Mouse (Mus musculus): Measurements from ENCODE around the gene Adora2b. TPM values are rescaled to one million over a fixed set of nuclear protein-coding genes. Genes with fewer than 3 reads are reported as not detected.

Adora2b gene
- 42.5 and 43.9 TPM in 2 replicates for polyA plus RNA-seq (2012; rRNA removed)

GRCm38 (mm10) chr11:62248401-62249244 lies at the start of gene Adora2b:
Gene Adora2b (plus strand): TSS chr11:62248984.
- peak; percentile 79 for DNase-seq (ENCODE audit: low spot score)

DNA sequence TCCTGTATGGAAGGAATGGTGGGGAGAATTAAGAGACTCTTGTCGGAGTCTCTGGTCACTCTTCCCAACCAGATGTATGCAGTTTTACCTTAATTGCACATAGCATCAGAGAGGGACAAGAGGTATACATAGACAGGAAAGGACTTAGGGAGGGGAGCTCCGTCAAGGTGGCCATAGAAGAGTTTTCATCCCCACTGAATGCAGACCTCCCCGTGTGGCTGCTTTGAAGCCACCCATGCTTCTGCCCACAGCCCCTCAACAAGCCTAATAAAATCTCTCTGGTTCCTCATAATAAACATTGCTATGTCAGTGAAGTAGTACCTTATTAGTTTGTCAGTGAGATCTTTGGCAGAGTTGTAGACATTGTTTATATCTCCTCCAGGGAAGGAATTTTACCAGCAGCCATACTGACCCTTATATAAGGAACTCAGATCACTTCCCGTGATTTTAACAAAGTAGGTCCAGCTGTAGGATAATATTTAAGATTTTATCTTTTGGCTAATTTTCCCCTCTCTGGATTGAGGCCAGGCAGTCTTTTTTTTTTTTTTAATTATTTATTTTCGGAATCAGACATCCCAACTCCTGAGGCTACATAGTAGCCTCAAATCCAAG lies 47.8 kb upstream of the Adora2b start:
- DNase-seq (ENCODE audit: low spot score), result no peak

- no peak for DNase-seq (ENCODE audit: low spot score)
These were observed 46.1 kb upstream of the Adora2b start for GRCm38 (mm10) chr11:62202645-62203044.

GRCm38 (mm10) chr11:62209111-62209510 lies 39.7 kb upstream of the Adora2b start:
- no peak for DNase-seq (ENCODE audit: low spot score)

- no peak for DNase-seq (ENCODE audit: low spot score)
These were observed 38.9 kb upstream of the Adora2b start for GRCm38 (mm10) chr11:62209891-62210290.

- no peak for DNase-seq (ENCODE audit: low spot score)
These were observed 35.3 kb upstream of the Adora2b start for GRCm38 (mm10) chr11:62213384-62213989.

GRCm38 (mm10) chr11:62215107-62215506 lies 33.7 kb upstream of the Adora2b start:
- DNase-seq (ENCODE audit: low spot score), result no peak

DNA sequence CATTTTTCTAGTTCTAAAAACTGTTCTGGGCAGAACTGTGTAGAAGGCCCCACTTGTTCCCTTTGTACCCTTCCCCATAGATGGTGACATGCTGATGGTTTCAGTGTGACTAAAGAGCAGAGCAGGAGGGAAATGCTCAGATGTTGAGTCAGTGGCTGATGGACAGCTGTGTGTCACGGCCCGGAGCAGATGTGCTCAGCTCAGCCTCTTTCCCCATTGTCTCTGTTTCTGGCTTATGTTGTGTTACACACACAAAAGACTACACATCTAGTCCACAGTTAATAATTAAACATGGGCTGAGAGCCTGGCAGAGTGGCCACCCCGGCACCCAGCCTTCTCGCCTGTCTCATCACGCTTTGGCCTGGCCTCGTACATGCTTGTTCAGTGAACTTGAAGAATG lies 31.0 kb upstream of the Adora2b start:
- DNase-seq (ENCODE audit: low spot score), result no peak

DNA sequence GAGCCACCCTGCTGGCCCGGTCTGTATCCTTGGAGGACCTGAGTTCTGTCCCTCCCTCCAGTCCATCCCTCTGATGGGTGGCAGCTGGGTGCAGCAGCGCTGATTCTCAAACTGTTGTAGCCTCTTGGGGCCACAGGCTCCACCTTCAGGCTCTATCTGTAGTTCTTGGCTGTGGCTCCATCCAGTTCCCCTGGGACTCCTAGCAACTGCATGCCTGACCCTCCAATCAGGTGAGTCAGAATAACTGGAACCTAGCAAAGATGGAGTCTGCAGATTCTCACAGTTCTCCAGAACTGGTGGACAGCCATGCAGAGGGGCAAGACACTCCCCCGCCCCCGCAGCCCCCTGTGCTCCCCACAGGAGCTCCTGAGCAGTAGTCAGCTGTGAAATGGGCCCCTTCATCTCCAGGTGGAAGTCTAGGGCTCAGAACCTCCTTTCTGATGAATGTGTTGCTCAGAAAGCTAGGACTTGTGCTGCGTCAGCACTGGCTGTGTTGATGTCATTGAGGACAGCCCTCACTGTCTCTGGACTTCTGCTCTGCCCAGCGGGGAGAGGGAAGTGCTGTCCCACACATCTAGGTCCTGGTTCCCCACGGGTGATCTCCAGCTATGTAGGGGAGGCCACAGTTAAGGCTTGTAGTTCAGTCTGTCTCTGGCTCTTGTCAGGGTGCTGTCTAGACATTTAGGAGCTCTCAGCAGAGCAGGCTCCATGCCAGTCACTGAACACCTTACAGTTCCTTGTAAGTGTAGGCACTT lies 27.9 kb upstream of the Adora2b start:
- DNase-seq (ENCODE audit: low spot score), result no peak

DNA sequence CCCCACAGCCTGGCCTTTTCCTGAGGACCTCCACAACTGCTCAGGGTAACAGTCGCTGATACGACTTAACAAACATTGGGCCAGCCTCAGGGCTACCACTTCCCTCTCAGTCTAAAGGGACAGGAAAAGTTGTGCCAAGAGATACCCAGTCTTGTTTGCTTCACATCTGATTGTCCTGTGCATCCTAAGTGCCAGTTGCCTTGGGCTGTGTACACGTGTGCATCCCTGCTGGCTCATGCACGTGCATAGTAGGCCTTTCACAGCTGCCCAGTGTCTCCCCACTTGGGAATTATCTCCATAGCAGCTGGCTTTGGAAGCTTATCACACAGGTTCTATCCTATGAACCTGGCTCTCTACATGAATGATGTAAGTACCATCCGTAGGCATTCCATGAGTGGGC lies 25.4 kb upstream of the Adora2b start:
- DNase-seq (ENCODE audit: low spot score), result no peak

- no peak for DNase-seq (ENCODE audit: low spot score)
These were observed 24.8 kb upstream of the Adora2b start for GRCm38 (mm10) chr11:62223962-62224361.

DNA sequence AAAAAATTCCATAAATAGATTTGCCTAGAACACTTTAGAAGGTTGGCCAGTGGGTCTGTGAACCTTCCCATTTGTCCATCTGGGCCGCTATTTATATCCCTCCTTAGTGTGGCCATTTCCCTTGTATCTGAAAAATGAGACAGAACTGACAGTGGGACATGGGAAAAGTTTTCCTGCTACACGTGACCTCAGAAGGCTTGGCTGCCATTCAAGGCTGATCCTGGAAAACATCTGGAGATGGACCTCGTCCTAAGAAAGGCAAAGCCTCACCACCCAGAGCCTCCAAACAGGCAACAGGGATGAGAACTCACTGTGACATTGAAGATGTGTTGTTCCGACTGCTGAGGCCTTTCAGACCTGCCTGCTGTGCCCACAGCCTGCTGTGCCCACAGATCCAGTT lies 24.0 kb upstream of the Adora2b start:
- no peak for DNase-seq (ENCODE audit: low spot score)

DNA sequence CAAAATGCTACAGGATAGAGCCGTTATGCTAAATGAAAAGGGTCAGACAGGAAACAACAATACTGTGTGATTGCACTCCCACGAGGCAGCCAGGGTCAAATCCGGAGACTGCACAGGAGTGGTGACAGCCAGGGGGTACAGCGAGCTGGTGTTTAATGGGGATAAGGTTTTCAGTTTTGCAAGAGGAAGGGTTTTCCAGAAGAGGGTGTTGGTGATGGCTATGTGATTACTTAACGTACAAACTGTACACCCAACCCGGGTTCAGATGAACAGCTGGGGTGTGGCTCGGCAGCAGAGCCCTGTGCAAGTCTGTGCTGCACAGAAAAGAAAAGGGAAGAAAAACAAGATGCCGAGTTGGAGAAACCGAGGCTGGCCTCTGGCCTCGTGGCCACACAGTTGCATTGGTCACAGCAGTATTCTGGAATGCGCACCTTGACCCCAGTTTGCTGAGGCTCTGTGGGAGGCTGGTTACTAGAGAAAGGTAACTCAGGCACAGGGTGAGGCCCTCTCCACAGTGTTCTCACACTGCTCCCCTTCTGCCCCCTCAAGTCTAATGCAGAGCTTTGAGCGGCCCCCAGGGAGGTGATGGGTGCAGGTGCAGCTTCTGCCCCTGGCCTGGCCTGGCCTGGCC lies 8.0 kb upstream of the Adora2b start:
- no peak for DNase-seq (ENCODE audit: low spot score)

DNA sequence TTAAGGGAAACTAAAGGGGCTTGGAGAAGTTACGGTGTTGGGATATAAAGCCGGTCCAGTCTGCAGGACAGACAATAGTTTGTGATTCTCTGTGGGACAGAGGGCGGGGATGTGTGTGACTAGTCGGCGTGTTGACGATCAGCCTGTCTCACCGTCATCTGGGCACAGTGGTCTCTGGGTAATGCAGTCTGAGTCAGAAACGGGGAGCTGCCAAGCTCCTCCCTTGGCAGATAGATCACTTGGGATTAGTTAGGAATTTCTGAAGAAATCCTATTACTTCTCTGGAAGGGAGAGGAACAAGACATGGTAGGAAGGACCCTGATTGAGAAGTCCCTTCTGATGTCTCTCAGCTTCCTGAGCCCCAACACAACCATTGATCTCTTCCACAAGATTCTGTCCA lies 4.9 kb upstream of the Adora2b start:
- DNase-seq (ENCODE audit: low spot score), result no peak

DNA sequence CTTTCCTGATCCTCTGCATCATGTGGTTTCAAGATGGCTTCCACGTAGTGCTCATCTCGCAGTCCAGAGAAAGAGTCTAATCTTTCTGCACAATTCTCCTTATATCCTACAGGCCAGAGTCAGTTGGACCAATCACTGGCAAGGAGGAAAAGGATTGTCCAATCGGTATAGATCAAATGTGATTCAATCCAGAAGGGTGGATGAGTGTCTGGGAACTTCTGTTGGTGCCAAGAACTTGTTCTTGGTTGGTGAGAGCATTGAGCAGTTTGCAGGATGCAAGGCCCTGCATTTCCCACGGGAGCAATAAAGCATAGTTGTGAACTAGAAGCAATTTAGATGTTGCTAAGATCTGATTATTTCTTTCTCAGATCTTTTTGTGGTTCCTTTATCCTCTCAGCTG lies 4.3 kb upstream of the Adora2b start:
- DNase-seq (ENCODE audit: low spot score), result no peak

- DNase-seq (ENCODE audit: low spot score), result no peak
These were observed 904 bp upstream of the Adora2b start for GRCm38 (mm10) chr11:62247759-62248400.

- peak; percentile 54 for DNase-seq (ENCODE audit: low spot score)
These were observed 668 bp downstream of the Adora2b start for GRCm38 (mm10) chr11:62249266-62250037.

DNA sequence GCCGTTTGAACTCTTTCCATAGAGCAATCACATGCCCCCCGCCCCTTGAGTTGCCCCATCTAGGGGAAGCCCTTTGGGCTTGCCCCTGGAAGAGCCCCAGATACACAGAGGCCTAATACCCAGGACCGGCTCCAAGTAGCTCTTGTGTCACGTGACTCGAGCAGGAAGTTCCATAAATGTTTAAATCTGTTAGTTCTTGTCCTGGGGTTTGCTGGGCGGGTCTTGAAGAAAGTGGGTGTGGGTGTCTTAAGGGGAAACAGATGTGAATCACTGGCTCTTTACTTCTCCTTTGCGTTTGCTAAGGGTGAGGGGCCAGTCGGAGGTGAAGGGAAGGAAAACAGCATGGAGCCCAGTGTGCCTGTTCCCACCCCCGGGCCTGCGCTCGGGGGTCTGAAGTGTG lies 2.3 kb downstream of the Adora2b start:
- no peak for DNase-seq (ENCODE audit: low spot score)

- DNase-seq (ENCODE audit: low spot score), result peak; percentile 43
These were observed 4.6 kb downstream of the Adora2b start for GRCm38 (mm10) chr11:62253380-62253779.

GRCm38 (mm10) chr11:62259214-62259613 lies 10.4 kb downstream of the Adora2b start:
- no peak for DNase-seq (ENCODE audit: low spot score)

Measured in urinary bladder, adult 2 months (tissue).